Mouse (Mus musculus) liver, embryonic 16.5 days (tissue): ENCODE results near the gene Fblim1. TPM values are rescaled to one million over a fixed set of nuclear protein-coding genes. Genes with fewer than 3 reads are reported as not detected.

Experiments
- ATAC-seq: fragments of 200-750 bp; cut with Nextera tagmentation; 2 replicates; pipeline ENCODE4 v1.8.0; 2017; ENCODE audit warnings: low read depth, mild to moderate bottlenecking, moderate number of reproducible peaks, moderate library complexity
- H3K27ac ChIP-seq: fragments of 300-500 bp; sonication (generic); 2 replicates; pipeline ENCODE4 v1.5.1; 2014; ENCODE audit warnings: mild to moderate bottlenecking, low read length
- H3K27me3 ChIP-seq: fragments of 300-500 bp; sonication (generic); 2 replicates; pipeline ENCODE4 v1.6.1; 2014; ENCODE audit warnings: low read depth, low read length, mixed read lengths; ENCODE audit not compliant: control insufficient read depth, insufficient read depth
- H3K36me3 ChIP-seq: fragments of 300-500 bp; sonication (generic); 2 replicates; pipeline ENCODE4 v1.6.1; 2014; ENCODE audit warnings: mild to moderate bottlenecking; ENCODE audit not compliant: control insufficient read depth, insufficient read depth
- H3K4me1 ChIP-seq: fragments of 300-500 bp; sonication (generic); 2 replicates; pipeline ENCODE4 v1.6.1; 2014; ENCODE audit warnings: low read depth, low read length, mixed read lengths; ENCODE audit not compliant: control insufficient read depth
- H3K4me2 ChIP-seq: fragments of 300-500 bp; sonication (generic); 2 replicates; pipeline ENCODE4 v1.6.1; 2014; ENCODE audit warnings: low read depth, low read length, mixed read lengths
- H3K4me3 ChIP-seq: fragments of 300-500 bp; sonication (generic); 2 replicates; pipeline ENCODE4 v1.5.1; 2014; ENCODE audit warnings: low read depth, mild to moderate bottlenecking, low read length
- H3K9ac ChIP-seq: fragments of 300-500 bp; sonication (generic); 2 replicates; pipeline ENCODE4 v1.6.1; 2014; ENCODE audit warnings: low read depth, low read length
- H3K9me3 ChIP-seq: fragments of 300-500 bp; sonication (generic); replicated peaks from 2 replicates; pipeline ENCODE4 v1.6.1; 2016; ENCODE audit warnings: low read length; ENCODE audit not compliant: control insufficient read depth
- WGBS: fragments of 180-500 bp; shearing (Covaris S2); extraction: QIAGEN DNeasy Blood & Tissue Kit; methylation state at CpG from one replicate; pipeline ENCODE4 v1.1.7; 2014; ENCODE audit not compliant: insufficient replicate concordance; 5-methylcytosine and 5-hydroxymethylcytosine counted together
- polyA plus RNA-seq: library from polyadenylated mRNA; unstranded; fragments of >200 nt; fragmentation: Nextera tagmentation; extraction: Ambion mirVana; gene quantifications from 2 replicates; pipeline ENCODE4 v1.2.1, GENCODE M21; 2015

The Fblim1 gene
- polyA plus RNA-seq, 1 experiment from 2014 or later = 2.3 TPM

DNA sequence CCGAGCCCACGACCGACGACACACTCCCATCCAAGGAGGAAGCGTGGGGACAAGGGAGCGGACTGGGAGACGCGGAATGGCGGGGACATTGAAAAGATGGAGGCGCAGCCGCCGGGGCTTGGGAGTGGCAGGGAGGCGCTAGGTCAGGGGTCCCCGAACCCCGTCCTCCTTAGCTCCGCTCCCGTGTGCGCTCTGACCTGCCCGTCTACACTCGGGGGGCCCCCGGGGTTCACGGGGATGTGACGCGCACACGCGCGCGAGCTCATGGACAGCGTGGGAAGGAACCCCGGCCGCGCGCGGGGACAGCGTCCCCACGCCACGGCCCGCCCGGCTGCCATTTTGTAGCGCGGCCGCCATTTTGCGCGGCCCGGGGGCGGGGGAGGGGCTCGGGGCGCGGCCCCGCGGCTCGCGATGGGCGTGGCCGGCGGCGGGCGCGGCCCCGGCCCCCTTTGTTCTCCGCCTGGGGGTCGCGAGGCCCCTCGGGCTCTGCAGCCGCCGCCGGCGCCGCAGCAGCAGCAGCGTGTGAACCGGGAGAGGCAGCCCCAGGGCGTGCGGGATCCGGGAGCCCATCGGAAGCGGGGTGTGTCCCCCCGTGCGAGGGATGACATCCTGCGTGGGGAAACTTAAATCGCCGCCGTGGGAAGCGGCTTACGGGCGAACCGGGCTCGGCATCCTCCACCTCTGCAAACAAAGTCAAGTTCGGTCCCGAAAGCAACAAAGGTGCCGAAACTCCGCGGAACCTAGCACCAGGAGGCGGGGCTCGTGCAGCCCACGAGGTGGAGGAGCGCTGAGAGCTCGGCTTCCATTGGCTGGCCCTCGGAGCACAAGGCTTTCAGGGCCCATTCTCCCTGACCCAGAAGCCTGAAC lies 59.3 kb downstream of the Fblim1 start:
- Histone ChIP-seq H3K4me1 (peaks cover 15% of the 10 kb centered on the region), H3K27me3 (no peaks in the 10 kb centered on the region), H3K27ac (peak overlapping the region; percentile 100), H3K9me3 (no peaks in the 10 kb centered on the region), H3K4me3 (peak overlapping the region; percentile 95), H3K4me2 (peak overlapping the region; percentile 95), H3K36me3 (no peaks in the 10 kb centered on the region), H3K9ac (peak overlapping the region; percentile 97)
- under 1% methylated on average over 78 of the region's 98 CpGs for WGBS
- ATAC-seq = peak; percentile 67

- H3K27me3 ChIP-seq = no peaks in the 10 kb centered on the region
- peak overlapping the region; percentile 95 for H3K4me2 ChIP-seq
- peak overlapping the region; percentile 95 for H3K4me3 ChIP-seq
- peak; percentile 90 for ATAC-seq
- H3K9me3 ChIP-seq = no peaks in the 10 kb centered on the region
- peak overlapping the region; percentile 100 for H3K27ac ChIP-seq
- peaks cover 15% of the 10 kb centered on the region for H3K4me1 ChIP-seq
- WGBS = under 1% methylated on average over 52 of the region's 56 CpGs
- peak overlapping the region; percentile 97 for H3K9ac ChIP-seq
- H3K36me3 ChIP-seq = no peaks in the 10 kb centered on the region
Measured at GRCm38 (mm10) chr4:141545743-141546333, 60.1 kb downstream of the Fblim1 start.

- peak overlapping the region; percentile 95 for H3K4me3 ChIP-seq
- peak overlapping the region; percentile 91 for H3K9ac ChIP-seq
- H3K4me2 ChIP-seq = peak overlapping the region; percentile 95
- H3K4me1 ChIP-seq = peaks cover 18% of the 10 kb centered on the region
- no peaks in the 10 kb centered on the region for H3K27me3 ChIP-seq
- WGBS = under 1% methylated on average over 45 of the region's 45 CpGs
- H3K27ac ChIP-seq = peak overlapping the region; percentile 100
- no peaks in the 10 kb centered on the region for H3K36me3 ChIP-seq
- ATAC-seq = peak; percentile 28
- H3K9me3 ChIP-seq = no peaks in the 10 kb centered on the region
Measured at GRCm38 (mm10) chr4:141545071-141545742, 60.7 kb downstream of the Fblim1 start.

DNA sequence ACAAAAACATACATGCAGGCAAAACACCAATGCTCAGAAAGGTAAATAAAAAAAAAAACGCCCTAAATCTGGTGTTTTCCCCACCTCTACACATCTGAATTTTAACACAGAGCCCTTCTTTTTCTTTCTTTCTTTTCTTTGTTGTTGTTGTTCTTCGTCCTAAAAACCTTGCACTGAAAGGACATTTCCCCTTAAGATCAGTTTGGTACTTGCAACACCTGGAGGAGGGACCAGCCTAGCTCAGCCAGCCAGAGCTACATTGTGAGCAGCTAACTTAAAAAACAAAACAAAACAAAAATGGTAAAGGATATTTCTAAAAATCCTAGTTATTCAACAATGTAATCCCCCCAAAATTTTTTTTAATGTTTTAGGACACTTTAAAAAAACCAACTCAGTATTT lies 61.4 kb downstream of the Fblim1 start:
- no peaks in the 10 kb centered on the region for H3K36me3 ChIP-seq
- H3K9me3 ChIP-seq = no peaks in the 10 kb centered on the region
- H3K4me2 ChIP-seq = peak overlapping the region; percentile 95
- no peak for ATAC-seq
- H3K27me3 ChIP-seq = no peaks in the 10 kb centered on the region
- 49% methylated on average over 2 of the region's 2 CpGs for WGBS
- peak overlapping the region; percentile 95 for H3K4me3 ChIP-seq
- peaks cover 21% of the 10 kb centered on the region for H3K4me1 ChIP-seq
- H3K27ac ChIP-seq = 0 out of 2 replicates have a peak overlapping the region, but pooled peaks have one; percentile 33
- H3K9ac ChIP-seq = no peak overlapping the region; the same call in 1 of the 2 replicates

GRCm38 (mm10) chr4:141543593-141543992 lies 62.3 kb downstream of the Fblim1 start:
- Histone ChIP-seq H3K9me3 (no peaks in the 10 kb centered on the region), H3K27me3 (no peaks in the 10 kb centered on the region), H3K27ac (no peak overlapping the region), H3K36me3 (no peaks in the 10 kb centered on the region), H3K4me2 (no peak overlapping the region), H3K9ac (no peak overlapping the region), H3K4me3 (no peak overlapping the region), H3K4me1 (peaks cover 27% of the 10 kb centered on the region)
- ATAC-seq = no peak
- 48% methylated on average over 3 of the region's 3 CpGs for WGBS

GRCm38 (mm10) chr4:141541851-141542250 lies 64.0 kb downstream of the Fblim1 start:
- no peak for ATAC-seq
- H3K4me1 ChIP-seq = peaks cover 23% of the 10 kb centered on the region
- WGBS = 64% methylated on average over 7 of the region's 7 CpGs
- H3K4me2 ChIP-seq = no peak overlapping the region
- no peaks in the 10 kb centered on the region for H3K9me3 ChIP-seq
- H3K4me3 ChIP-seq = no peak overlapping the region
- no peaks in the 10 kb centered on the region for H3K36me3 ChIP-seq
- no peak overlapping the region for H3K9ac ChIP-seq
- no peak overlapping the region for H3K27ac ChIP-seq
- H3K27me3 ChIP-seq = no peaks in the 10 kb centered on the region

- Histone ChIP-seq H3K36me3 (no peaks in the 10 kb centered on the region), H3K4me2 (no peak overlapping the region), H3K27ac (no peak overlapping the region), H3K27me3 (no peaks in the 10 kb centered on the region), H3K4me3 (no peak overlapping the region), H3K4me1 (peaks cover 31% of the 10 kb centered on the region), H3K9me3 (no peaks in the 10 kb centered on the region), H3K9ac (no peak overlapping the region)
- ATAC-seq = no peak
- 40% methylated on average over 3 of the region's 3 CpGs for WGBS
Measured at GRCm38 (mm10) chr4:141540844-141541243, 65.1 kb downstream of the Fblim1 start.

DNA sequence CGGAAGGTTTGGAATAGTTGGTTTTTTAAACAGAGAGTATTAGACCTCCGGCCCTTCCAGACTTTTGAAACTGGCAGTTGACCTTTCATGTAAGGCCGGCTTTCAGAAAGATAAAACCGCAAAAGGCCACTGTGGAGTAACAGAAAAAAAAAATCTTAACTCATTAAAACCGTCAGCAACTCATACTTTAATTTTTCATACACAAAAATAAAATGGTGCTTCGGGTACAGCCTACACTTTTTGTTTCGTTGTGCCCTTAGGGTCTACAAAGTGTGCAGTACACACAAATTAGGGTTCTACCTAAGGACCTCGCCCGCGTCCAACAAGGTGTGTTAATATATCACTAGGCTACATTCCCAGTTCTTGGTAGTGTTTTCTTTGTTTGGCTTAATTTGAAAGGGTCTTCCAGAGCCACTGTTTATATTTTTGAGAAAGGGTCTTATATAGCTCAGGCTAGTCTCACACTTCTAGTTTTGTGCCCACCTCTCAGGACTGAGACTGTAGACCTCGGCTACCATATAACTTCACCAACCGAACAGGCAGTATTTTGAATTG lies 66.6 kb downstream of the Fblim1 start:
- peak overlapping the region; percentile 94 for H3K27ac ChIP-seq
- no peak for ATAC-seq
- 36% methylated on average over 12 of the region's 12 CpGs for WGBS
- peak overlapping the region; percentile 94 for H3K4me3 ChIP-seq
- peaks cover 37% of the 10 kb centered on the region for H3K4me1 ChIP-seq
- no peaks in the 10 kb centered on the region for H3K27me3 ChIP-seq
- no peaks in the 10 kb centered on the region for H3K36me3 ChIP-seq
- H3K9ac ChIP-seq = peak overlapping the region; percentile 79
- no peaks in the 10 kb centered on the region for H3K9me3 ChIP-seq
- H3K4me2 ChIP-seq = peak overlapping the region; percentile 88
